Mouse (Mus musculus) spleen, adult 2 months (tissue): ENCODE results near the gene Snx30. TPM values are rescaled to one million over a fixed set of nuclear protein-coding genes. Genes with fewer than 3 reads are reported as not detected.
A peak's percentile ranks its signal among the peaks of the same experiment; 100 is the strongest.

Experiments used
- DNase-seq, 2 experiments: peaks; one replicate each; pipeline versions ENCODE4 v3.0.0 to v3.0.0-alpha.2; 2012 to 2021; ENCODE audit warnings: low spot score in 2 of 2, low read depth in 1 of 2
- H3K27ac ChIP-seq: fragments of 200-500 bp; 2 replicates; pipeline ENCODE4 v1.5.1; 2012; ENCODE audit warnings: low read length, inconsistent platforms; ENCODE audit not compliant: insufficient read depth
- H3K27me3 ChIP-seq: fragments of 200-500 bp; 2 replicates; pipeline ENCODE4 v1.6.1; 2012; ENCODE audit warnings: mild to moderate bottlenecking, moderate library complexity, low read length, inconsistent platforms; ENCODE audit not compliant: control insufficient read depth, insufficient read depth
- H3K36me3 ChIP-seq: fragments of 200-500 bp; 2 replicates; pipeline ENCODE4 v1.6.1; 2012; ENCODE audit warnings: mild to moderate bottlenecking, low read length, inconsistent platforms; ENCODE audit not compliant: control insufficient read depth, insufficient read depth
- H3K4me1 ChIP-seq: fragments of 200-500 bp; 2 replicates; pipeline ENCODE4 v1.6.1; 2011; ENCODE audit warnings: inconsistent platforms; ENCODE audit not compliant: control insufficient read depth, insufficient read depth, insufficient read length
- H3K4me3 ChIP-seq: fragments of 200-500 bp; 2 replicates; pipeline ENCODE4 v1.5.1; 2011; ENCODE audit warnings: mild to moderate bottlenecking, inconsistent platforms; ENCODE audit not compliant: insufficient read depth, insufficient read length; ENCODE audit errors: extremely low read depth
- CTCF ChIP-seq: fragments of 200-500 bp; IDR thresholded peaks from 2 replicates; pipeline ENCODE4 v1.5.1; 2011; ENCODE audit warnings: mild to moderate bottlenecking, inconsistent platforms; ENCODE audit not compliant: insufficient read depth, insufficient read length, insufficient replicate concordance; ENCODE audit errors: extremely low read depth
- POLR2A ChIP-seq: fragments of 200-500 bp; IDR thresholded peaks from 2 replicates; pipeline ENCODE4 v1.6.1; 2011; ENCODE audit warnings: low read depth, low read length, inconsistent platforms
- WGBS: fragments of 180-500 bp; shearing (Covaris S2); methylation state at CpG from one replicate; pipeline ENCODE4 v1.1.7; 2018; 5-methylcytosine and 5-hydroxymethylcytosine counted together
- polyA plus RNA-seq: library from polyadenylated mRNA; depleted of rRNA; stranded (reverse); fragments of >200 nt; gene quantifications from 2 replicates; pipeline ENCODE4 v1.2.3, GENCODE M21; 2012

The Snx30 gene
- polyA plus RNA-seq, 1 experiment, result 8.8 TPM

GRCm38 (mm10) chr4:59805968-59806878 lies 583 bp downstream of the Snx30 start:
- no peaks in the 10 kb centered on the region for H3K27me3 ChIP-seq
- peak overlapping the region; percentile 91 for H3K27ac ChIP-seq
- TF ChIP-seq POLR2A (no peak), CTCF (no peak)
- DNase-seq, result peak in 1 of 2 experiments; percentile 66
- peak overlapping the region; percentile 91 for H3K4me3 ChIP-seq
- peaks cover 19% of the 10 kb centered on the region; the same call in 1 of the 2 replicates for H3K4me1 ChIP-seq
- WGBS, result under 1% methylated on average over 49 of the region's 58 CpGs
- no peaks in the 10 kb centered on the region for H3K36me3 ChIP-seq

GRCm38 (mm10) chr4:59806879-59807195 lies 1.2 kb downstream of the Snx30 start:
- DNase-seq, result no peak
- peak overlapping the region; percentile 91 for H3K4me3 ChIP-seq
- H3K27me3 ChIP-seq, result no peaks in the 10 kb centered on the region
- TF ChIP-seq POLR2A (no peak), CTCF (no peak)
- peaks cover 18% of the 10 kb centered on the region; the same call in 1 of the 2 replicates for H3K4me1 ChIP-seq
- H3K27ac ChIP-seq, result peak overlapping the region; percentile 91
- 7% methylated on average over 9 of the region's 9 CpGs for WGBS
- no peaks in the 10 kb centered on the region for H3K36me3 ChIP-seq

- Histone ChIP-seq H3K27me3 (no peaks in the 10 kb centered on the region), H3K4me1 (peaks cover 14% of the 10 kb centered on the region; the same call in 1 of the 2 replicates), H3K27ac (no peak overlapping the region), H3K36me3 (no peaks in the 10 kb centered on the region), H3K4me3 (no peak overlapping the region)
- TF ChIP-seq CTCF, result no peak
- TF ChIP-seq POLR2A, result no peak
- DNase-seq, result no peak
- WGBS, result 22% methylated on average over 2 of the region's 2 CpGs
Observed at GRCm38 (mm10) chr4:59807521-59807920, 1.9 kb downstream of the Snx30 start.

GRCm38 (mm10) chr4:59808396-59808795 lies 2.8 kb downstream of the Snx30 start:
- TF ChIP-seq POLR2A (no peak), CTCF (peak; percentile 17; the same call in 1 of the 2 replicates)
- DNase-seq, result no peak
- no peaks in the 10 kb centered on the region for H3K36me3 ChIP-seq
- WGBS, result 57% methylated on average over 5 of the region's 5 CpGs
- peaks cover 11% of the 10 kb centered on the region; the same call in 1 of the 2 replicates for H3K4me1 ChIP-seq
- no peak overlapping the region for H3K4me3 ChIP-seq
- no peak overlapping the region for H3K27ac ChIP-seq
- no peaks in the 10 kb centered on the region for H3K27me3 ChIP-seq

- Histone ChIP-seq H3K36me3 (no peaks in the 10 kb centered on the region), H3K27me3 (no peaks in the 10 kb centered on the region), H3K27ac (peak overlapping the region; percentile 87), H3K4me3 (no peak overlapping the region), H3K4me1 (peaks cover 43% of the 10 kb centered on the region; the same call in 1 of the 2 replicates)
- TF ChIP-seq POLR2A (no peak), CTCF (no peak)
- DNase-seq, result no peak
- whole genome bisulfite sequencing, result 38% methylated on average over 7 of the region's 7 CpGs
Observed at GRCm38 (mm10) chr4:59814094-59814493, 8.5 kb downstream of the Snx30 start.

- no peaks in the 10 kb centered on the region for H3K36me3 ChIP-seq
- peaks cover 52% of the 10 kb centered on the region; the same call in 1 of the 2 replicates for H3K4me1 ChIP-seq
- WGBS, result 38% methylated on average over 4 of the region's 4 CpGs
- no peak for TF ChIP-seq CTCF
- no peak; the same call in 1 of the 2 replicates for TF ChIP-seq POLR2A
- no peaks in the 10 kb centered on the region for H3K27me3 ChIP-seq
- H3K4me3 ChIP-seq, result no peak overlapping the region
- peak overlapping the region; percentile 87 for H3K27ac ChIP-seq
- DNase-seq, result peak in 1 of 2 experiments; percentile 61
Observed at GRCm38 (mm10) chr4:59815121-59815810, 9.6 kb downstream of the Snx30 start.
